Mouse (Mus musculus) gastrocnemius, postnatal 36 days (tissue): Measurements from ENCODE around the gene Ift57. TPM values are rescaled to one million over a fixed set of nuclear protein-coding genes. Genes with fewer than 3 reads are reported as not detected.

Experiments used
- DNase-seq, 2 experiments: peaks; one replicate each; pipeline ENCODE4 v3.0.0; 2022
- intact Hi-C: fragments of 180-260 bp; cut with DNase I; formaldehyde crosslinking; loops from one replicate; pipeline ENCODE4 v1.15.1; 2025
- total RNA-seq, 2 experiments: library from RNA; stranded (reverse); gene quantifications; 2 replicates each; pipeline ENCODE4 v1.2.3; 2021

The Ift57 gene
- total RNA-seq, 2 experiments from 2014 or later, result 6.8 to 7.8 TPM

GRCm38 (mm10) chr16:49787714-49788113 lies 88.7 kb downstream of the Ift57 start:
- intact Hi-C loops, result no loop called here
- no peak for DNase-seq

- DNase-seq, result no peak
- intact Hi-C loops, result no loop called here
Measured at GRCm38 (mm10) chr16:49790575-49791465, 91.8 kb downstream of the Ift57 start.

GRCm38 (mm10) chr16:49792446-49792878 lies 93.4 kb downstream of the Ift57 start:
- intact Hi-C loops, result no loop called here
- no peak for DNase-seq

GRCm38 (mm10) chr16:49793596-49793995 lies 94.6 kb downstream of the Ift57 start:
- intact Hi-C loops, result no loop called here

GRCm38 (mm10) chr16:49796271-49796670 lies 97.2 kb downstream of the Ift57 start:
- intact Hi-C loops, result no loop called here
- no peak for DNase-seq

More at GRCm38 (mm10) chr16:49793596-49793995, 94.6 kb downstream of the Ift57 start:
- DNase-seq, result no peak

GRCm38 (mm10) chr16:49796954-49797353 lies 97.9 kb downstream of the Ift57 start:
- intact Hi-C loops, result no loop called here
- no peak for DNase-seq

- intact Hi-C loops, result no loop called here
- no peak for DNase-seq
Measured at GRCm38 (mm10) chr16:49798790-49799189, 99.8 kb downstream of the Ift57 start.

GRCm38 (mm10) chr16:49799597-49800561 lies 100.8 kb downstream of the Ift57 start, which contains the start of gene Cd47:
Gene Cd47, plus strand, starts transcription at chr16:49800533.
- DNase-seq, result no peak
- intact Hi-C loops, result no loop called here

- DNase-seq, result no peak
Measured at GRCm38 (mm10) chr16:49800996-49801395, 102.0 kb downstream of the Ift57 start.

GRCm38 (mm10) chr16:49801399-49801798 lies 102.4 kb downstream of the Ift57 start:
- DNase-seq, result no peak
- intact Hi-C loops, result no loop called here

More at GRCm38 (mm10) chr16:49800996-49801395, 102.0 kb downstream of the Ift57 start:
- intact Hi-C loops, result no loop called here

GRCm38 (mm10) chr16:49802993-49803392 lies 104.0 kb downstream of the Ift57 start:
- no peak for DNase-seq
- intact Hi-C loops, result no loop called here

GRCm38 (mm10) chr16:49803932-49804461 lies 105.0 kb downstream of the Ift57 start:
- intact Hi-C loops, result no loop called here
- DNase-seq, result no peak

- intact Hi-C loops, result no loop called here
- DNase-seq, result no peak
Measured at GRCm38 (mm10) chr16:49806920-49807319, 107.9 kb downstream of the Ift57 start.

GRCm38 (mm10) chr16:49807419-49807841 lies 108.4 kb downstream of the Ift57 start:
- intact Hi-C loops, result no loop called here
- no peak for DNase-seq

- intact Hi-C loops, result no loop called here
- DNase-seq, result no peak
Measured at GRCm38 (mm10) chr16:49807862-49808430, 108.9 kb downstream of the Ift57 start.

GRCm38 (mm10) chr16:49811897-49812296 lies 112.9 kb downstream of the Ift57 start:
- DNase-seq, result no peak
- intact Hi-C loops, result no loop called here

GRCm38 (mm10) chr16:49812821-49813616 lies 114.0 kb downstream of the Ift57 start:
- intact Hi-C loops, result no loop called here
- no peak for DNase-seq

GRCm38 (mm10) chr16:49814419-49814818 lies 115.4 kb downstream of the Ift57 start:
- no peak for DNase-seq
- intact Hi-C loops, result no loop called here
